Mouse (Mus musculus) hindbrain, embryonic 16.5 days (tissue): Measurements from ENCODE around the gene Elane. TPM values are rescaled to one million over a fixed set of nuclear protein-coding genes. Genes with fewer than 3 reads are reported as not detected.
A peak's percentile ranks its signal among the peaks of the same experiment; 100 is the strongest.

Source experiments
- ATAC-seq: fragments of 200-750 bp; cut with Nextera tagmentation; 2 replicates; pipeline ENCODE4 v1.8.0; 2017; ENCODE audit warnings: moderate TSS enrichment, moderate library complexity
- H3K27ac ChIP-seq: fragments of 300-500 bp; sonication (generic); 2 replicates; pipeline ENCODE4 v1.5.1; 2014; ENCODE audit warnings: low read depth, mild to moderate bottlenecking, control low read depth, low read length, moderate library complexity
- H3K27me3 ChIP-seq: fragments of 300-500 bp; sonication (generic); replicated peaks from 2 replicates; pipeline ENCODE4 v1.6.1; 2014; ENCODE audit warnings: low read length; ENCODE audit not compliant: control insufficient read depth, insufficient read depth
- H3K36me3 ChIP-seq: fragments of 300-500 bp; sonication (generic); 2 replicates; pipeline ENCODE4 v1.6.1; 2014; ENCODE audit warnings: mild to moderate bottlenecking, low read length, moderate library complexity, mixed read lengths; ENCODE audit not compliant: control insufficient read depth, insufficient read depth
- H3K4me1 ChIP-seq: fragments of 300-500 bp; sonication (generic); 2 replicates; pipeline ENCODE4 v1.6.1; 2014; ENCODE audit warnings: low read depth, low read length; ENCODE audit not compliant: control insufficient read depth, insufficient read depth
- H3K4me2 ChIP-seq: fragments of 300-500 bp; sonication (generic); 2 replicates; pipeline ENCODE4 v1.6.1; 2014; ENCODE audit warnings: mild to moderate bottlenecking, low read length, control low read depth, moderate library complexity
- H3K4me3 ChIP-seq: fragments of 300-500 bp; sonication (generic); 2 replicates; pipeline ENCODE4 v1.5.1; 2014; ENCODE audit warnings: mild to moderate bottlenecking, low read length, control low read depth, moderate library complexity
- H3K9ac ChIP-seq: fragments of 300-500 bp; sonication (generic); 2 replicates; pipeline ENCODE4 v1.6.1; 2014; ENCODE audit warnings: low read depth, mild to moderate bottlenecking, control low read depth, low read length, moderate library complexity
- H3K9me3 ChIP-seq: fragments of 300-500 bp; sonication (generic); 2 replicates; pipeline ENCODE4 v1.6.1; 2014; ENCODE audit warnings: mild to moderate bottlenecking, low read length, moderate library complexity; ENCODE audit not compliant: control insufficient read depth
- WGBS: fragments of 180-500 bp; shearing (Covaris S2); extraction: QIAGEN DNeasy Blood & Tissue Kit; methylation state at CpG from one replicate; pipeline ENCODE4 v1.1.7; 2014; 5-methylcytosine and 5-hydroxymethylcytosine counted together
- polyA plus RNA-seq: library from polyadenylated mRNA; unstranded; fragments of >200 nt; fragmentation: Nextera tagmentation; extraction: Ambion mirVana; gene quantifications from 2 replicates; pipeline ENCODE4 v1.2.1, GENCODE M21; 2015

Elane gene
- polyA plus RNA-seq, result 0.26 and 0.32 TPM in 2 replicates

GRCm38 (mm10) chr10:79886054-79886453 is at the start of gene Elane:
Elane (plus strand) TSS chr10:79886247.
- no peak for ATAC-seq

GRCm38 (mm10) chr10:79836918-79837317 is 49.1 kb upstream of the Elane start:
- H3K9me3 ChIP-seq, result no peaks in the 10 kb centered on the region
- H3K9ac ChIP-seq, result no peak overlapping the region
- H3K27ac ChIP-seq, result no peak overlapping the region
- WGBS, result 94% methylated on average over 3 of the region's 3 CpGs
- no peak for ATAC-seq
- H3K4me3 ChIP-seq, result no peak overlapping the region
- H3K36me3 ChIP-seq, result no peaks in the 10 kb centered on the region
- H3K4me2 ChIP-seq, result no peak overlapping the region
- H3K4me1 ChIP-seq, result peaks cover 8% of the 10 kb centered on the region
- H3K27me3 ChIP-seq, result no peaks in the 10 kb centered on the region

More at GRCm38 (mm10) chr10:79886054-79886453, at the start of gene Elane:
- Histone ChIP-seq H3K9me3 (no peaks in the 10 kb centered on the region), H3K36me3 (no peaks in the 10 kb centered on the region), H3K27ac (no peak within 1 kb of the TSS), H3K4me2 (no peak within 1 kb of the TSS), H3K27me3 (peaks cover 4% of the 10 kb centered on the region; the same call in 1 of the 2 replicates), H3K4me1 (peaks cover 5% of the 10 kb centered on the region; the same call in 1 of the 2 replicates), H3K4me3 (no peak within 1 kb of the TSS), H3K9ac (no peak within 1 kb of the TSS)
- 80% methylated on average over 6 of the region's 6 CpGs for WGBS

GRCm38 (mm10) chr10:79838151-79838550 is 47.9 kb upstream of the Elane start:
- no peak for ATAC-seq
- Histone ChIP-seq H3K4me3 (no peak overlapping the region), H3K9me3 (no peaks in the 10 kb centered on the region), H3K36me3 (no peaks in the 10 kb centered on the region), H3K27ac (no peak overlapping the region), H3K4me2 (no peak overlapping the region), H3K9ac (no peak overlapping the region), H3K27me3 (no peaks in the 10 kb centered on the region), H3K4me1 (peaks cover 8% of the 10 kb centered on the region)
- 82% methylated on average over 2 of the region's 2 CpGs for WGBS

DNA sequence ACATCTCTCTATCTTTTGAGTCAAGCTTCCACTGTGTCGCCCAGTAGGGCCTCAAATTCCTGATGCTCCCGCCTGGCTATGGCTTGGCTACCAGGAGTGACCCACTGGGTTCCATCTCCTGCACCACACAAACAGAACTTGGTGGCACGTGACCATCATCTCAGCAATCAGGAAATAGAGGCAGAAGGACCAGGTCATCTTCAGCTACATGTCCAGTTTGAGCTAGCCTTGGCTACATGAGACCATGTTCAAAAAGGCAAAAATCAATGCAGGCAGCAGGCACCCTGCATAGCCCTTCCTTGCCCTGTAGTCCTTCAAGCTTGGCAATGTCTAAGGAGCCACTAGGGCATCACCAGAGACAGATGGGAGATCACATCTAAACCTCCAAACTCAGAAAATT is 46.0 kb upstream of the Elane start:
- no peak for ATAC-seq
- WGBS, result 94% methylated on average over 3 of the region's 3 CpGs
- Histone ChIP-seq H3K27ac (peak overlapping the region; percentile 41; the same call in 1 of the 2 replicates), H3K36me3 (no peaks in the 10 kb centered on the region), H3K4me2 (peak overlapping the region; percentile 63; the same call in 1 of the 2 replicates), H3K4me1 (peaks cover 9% of the 10 kb centered on the region), H3K9me3 (no peaks in the 10 kb centered on the region), H3K9ac (no peak overlapping the region), H3K27me3 (no peaks in the 10 kb centered on the region), H3K4me3 (no peak overlapping the region)

GRCm38 (mm10) chr10:79840644-79841551 is 45.1 kb upstream of the Elane start:
- under 1% methylated on average over 24 of the region's 24 CpGs for WGBS
- peak overlapping the region; percentile 63 for H3K4me2 ChIP-seq
- H3K9ac ChIP-seq, result peak overlapping the region; percentile 41

DNA sequence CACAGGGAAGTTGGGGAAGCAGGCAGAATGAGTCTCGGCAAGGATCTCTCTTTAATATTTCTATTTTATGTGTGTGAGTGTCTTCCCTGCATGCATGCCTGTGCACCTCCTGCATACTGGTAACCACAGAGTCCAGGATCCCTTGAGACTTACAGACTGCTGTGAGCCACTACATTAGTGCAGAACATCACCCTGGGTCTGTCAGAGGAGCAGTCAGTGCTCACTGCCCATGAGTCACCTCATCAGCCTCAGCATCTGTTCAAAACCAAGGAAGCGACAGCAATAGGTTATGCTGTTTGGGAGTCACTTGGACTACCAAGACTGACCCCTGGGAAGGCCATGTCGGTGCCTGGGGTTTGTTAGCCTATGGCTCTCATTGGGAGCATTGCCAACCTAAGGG is 43.7 kb upstream of the Elane start:
- Histone ChIP-seq H3K27ac (no peak overlapping the region), H3K9me3 (no peaks in the 10 kb centered on the region), H3K27me3 (no peaks in the 10 kb centered on the region), H3K9ac (no peak overlapping the region), H3K4me1 (peaks cover 9% of the 10 kb centered on the region), H3K4me3 (no peak overlapping the region), H3K4me2 (no peak overlapping the region), H3K36me3 (no peaks in the 10 kb centered on the region)
- ATAC-seq, result no peak
- 62% methylated on average over 3 of the region's 3 CpGs for WGBS

More at GRCm38 (mm10) chr10:79840644-79841551, 45.1 kb upstream of the Elane start:
- Histone ChIP-seq H3K27ac (peak overlapping the region; percentile 41), H3K27me3 (no peaks in the 10 kb centered on the region), H3K36me3 (no peaks in the 10 kb centered on the region), H3K4me1 (peaks cover 9% of the 10 kb centered on the region), H3K4me3 (peak overlapping the region; percentile 35), H3K9me3 (no peaks in the 10 kb centered on the region)
- peak; percentile 85 for ATAC-seq

DNA sequence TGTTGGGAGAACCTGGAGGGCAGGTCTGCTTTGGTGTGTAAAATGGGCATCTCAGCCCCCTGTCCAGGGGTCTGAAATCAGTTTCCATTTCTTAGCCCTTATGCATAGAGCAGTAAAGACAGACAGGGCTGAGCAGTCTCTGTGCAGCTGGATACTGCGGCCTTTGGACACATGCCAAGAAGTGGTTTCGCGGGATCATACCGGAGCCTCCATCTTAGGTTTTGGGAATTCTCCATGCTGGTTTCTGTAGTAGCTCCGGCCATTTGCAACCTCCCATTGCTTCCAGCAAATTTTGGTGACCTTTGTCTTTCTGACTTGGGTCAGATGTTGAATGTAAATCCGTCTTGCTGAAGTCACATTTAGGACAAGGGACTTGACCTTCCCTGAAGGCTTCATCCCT is 42.6 kb upstream of the Elane start:
- Histone ChIP-seq H3K27me3 (no peaks in the 10 kb centered on the region), H3K4me2 (no peak overlapping the region), H3K4me3 (no peak overlapping the region), H3K4me1 (peaks cover 9% of the 10 kb centered on the region), H3K9ac (no peak overlapping the region), H3K27ac (no peak overlapping the region), H3K9me3 (no peaks in the 10 kb centered on the region), H3K36me3 (no peaks in the 10 kb centered on the region)
- no peak for ATAC-seq
- WGBS, result 41% methylated on average over 6 of the region's 6 CpGs

GRCm38 (mm10) chr10:79846553-79846952 is 39.5 kb upstream of the Elane start:
- Histone ChIP-seq H3K9ac (no peak overlapping the region), H3K27ac (no peak overlapping the region), H3K4me2 (no peak overlapping the region), H3K27me3 (no peaks in the 10 kb centered on the region), H3K36me3 (no peaks in the 10 kb centered on the region), H3K9me3 (no peaks in the 10 kb centered on the region), H3K4me3 (no peak overlapping the region), H3K4me1 (peaks cover 5% of the 10 kb centered on the region)
- 74% methylated on average over 5 of the region's 5 CpGs for WGBS
- no peak for ATAC-seq

DNA sequence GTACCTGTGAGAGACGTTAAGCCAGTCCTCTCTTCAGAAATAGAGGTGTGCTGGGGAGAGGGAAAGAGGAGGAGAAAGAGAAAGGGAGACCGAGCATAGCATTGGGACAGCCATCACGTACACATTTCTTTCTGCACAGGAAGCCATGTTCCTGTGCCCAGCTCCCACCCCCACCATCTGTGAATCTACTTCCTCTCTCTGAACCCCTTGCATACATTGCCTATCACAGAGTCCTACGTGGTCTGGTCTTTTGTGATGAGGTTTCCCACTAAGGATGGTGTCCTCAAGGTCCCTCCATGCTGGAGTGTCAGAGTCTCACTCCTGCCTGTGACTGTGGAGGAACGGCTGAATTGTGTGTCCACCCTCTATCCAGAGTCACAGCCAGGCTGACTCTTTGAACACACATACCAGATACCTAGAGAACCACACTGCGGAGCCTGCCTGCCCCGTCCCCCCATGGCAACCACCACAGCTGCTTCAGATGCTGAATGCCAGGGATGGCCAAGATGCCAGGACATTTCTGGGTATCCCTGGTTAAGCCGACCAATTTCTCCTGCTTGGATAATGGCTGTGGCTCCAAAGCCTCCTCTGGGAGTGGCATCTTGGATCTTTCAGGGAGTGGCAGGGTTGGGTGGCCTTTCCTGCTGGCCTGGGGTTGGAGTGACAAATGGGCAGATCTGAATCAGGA is 36.0 kb upstream of the Elane start:
- Histone ChIP-seq H3K9ac (no peak overlapping the region), H3K9me3 (no peaks in the 10 kb centered on the region), H3K27ac (no peak overlapping the region), H3K27me3 (no peaks in the 10 kb centered on the region), H3K4me2 (no peak overlapping the region), H3K4me1 (peaks cover 18% of the 10 kb centered on the region), H3K36me3 (no peaks in the 10 kb centered on the region), H3K4me3 (no peak overlapping the region)
- 79% methylated on average over 8 of the region's 8 CpGs for WGBS
- ATAC-seq, result no peak
